Mouse (Mus musculus) spleen, postnatal 10 days (tissue): Measurements from ENCODE around the gene Orm1.

Source experiments
- DNase-seq, 2 experiments: peaks; one replicate each; pipeline ENCODE4 v3.0.0; 2021 to 2022; ENCODE audit warnings: low spot score in 2 of 2

The Orm1 gene

DNA sequence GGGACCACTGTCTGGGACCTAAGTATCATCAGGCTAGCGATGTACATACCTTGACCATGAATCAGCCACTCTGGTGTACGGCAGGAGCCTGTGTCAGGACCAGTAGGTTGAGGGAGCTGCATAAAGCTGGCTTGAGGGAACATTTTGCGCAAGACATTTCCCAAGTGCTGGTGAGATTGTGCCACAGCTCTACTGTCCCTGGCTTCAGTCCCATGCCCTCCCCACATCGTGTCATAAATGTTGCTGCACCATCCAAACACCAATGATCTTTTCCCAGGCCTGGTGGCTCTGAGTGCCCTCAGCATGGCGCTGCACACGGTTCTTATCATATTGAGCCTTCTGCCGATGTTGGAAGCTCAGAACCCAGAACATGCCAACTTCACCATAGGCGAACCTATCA lies at the start of gene Orm1:
Orm1 (plus strand) TSS at position 266 of the 400 bp plus-strand sequence.
- no peak for DNase-seq

DNA sequence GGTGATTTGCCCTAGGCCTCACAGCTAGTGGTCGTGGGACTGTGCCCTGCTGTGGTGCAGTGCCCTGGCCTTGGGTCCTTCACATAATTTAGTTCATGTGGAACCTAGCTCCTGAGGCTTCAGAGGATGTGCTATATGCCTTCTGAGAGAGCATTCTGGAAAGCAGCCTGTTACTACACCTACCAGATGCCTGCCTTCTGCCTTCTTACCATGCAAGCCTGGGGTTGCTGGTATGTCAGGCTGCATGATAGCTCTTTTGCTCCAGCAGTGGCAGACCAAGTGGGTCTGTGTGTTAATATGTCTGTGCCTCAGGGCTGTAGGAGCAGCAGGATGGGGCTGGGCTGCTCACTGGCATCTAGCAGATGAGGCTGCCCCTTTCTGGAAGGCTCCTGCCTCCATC lies 48.7 kb upstream of the Orm1 start:
- no peak for DNase-seq

DNA sequence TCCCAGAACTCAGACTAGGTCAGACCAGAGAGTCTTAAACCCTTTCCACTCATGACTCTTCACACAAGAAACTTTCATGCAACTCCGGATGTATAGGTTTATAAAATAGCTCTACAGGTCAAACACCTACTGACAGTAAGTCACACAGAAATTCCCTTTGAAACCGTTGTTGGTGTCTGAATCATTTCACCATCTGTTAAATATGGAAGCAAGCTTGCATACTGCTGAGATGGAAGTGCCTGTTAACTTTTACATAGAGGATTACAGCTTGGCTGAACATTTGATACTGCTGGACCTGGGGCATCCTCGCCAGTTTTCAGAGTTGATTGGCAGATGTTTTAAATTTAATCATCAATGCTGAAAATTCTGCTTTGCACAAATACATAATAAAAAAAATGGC lies 48.1 kb upstream of the Orm1 start:
- DNase-seq = no peak

DNA sequence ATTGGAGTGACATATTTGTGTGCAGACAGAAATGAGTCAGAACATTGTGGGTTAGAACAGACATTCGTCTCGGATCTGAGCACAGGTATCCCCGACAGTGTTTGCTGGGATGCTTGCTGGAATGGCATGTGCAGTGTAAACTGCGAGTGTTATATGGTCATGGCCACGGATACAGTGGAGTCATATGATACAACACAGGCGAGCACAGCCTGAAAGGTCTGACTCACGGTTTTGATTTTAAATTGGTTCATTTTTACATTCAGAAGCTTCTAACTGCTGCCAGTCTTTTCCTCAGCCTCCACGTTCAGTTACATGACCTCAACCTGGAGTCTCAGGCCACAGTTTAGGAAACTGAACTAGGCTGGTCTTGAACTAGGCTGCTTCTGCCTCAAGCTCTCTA lies 47.5 kb upstream of the Orm1 start:
- DNase-seq = no peak

DNA sequence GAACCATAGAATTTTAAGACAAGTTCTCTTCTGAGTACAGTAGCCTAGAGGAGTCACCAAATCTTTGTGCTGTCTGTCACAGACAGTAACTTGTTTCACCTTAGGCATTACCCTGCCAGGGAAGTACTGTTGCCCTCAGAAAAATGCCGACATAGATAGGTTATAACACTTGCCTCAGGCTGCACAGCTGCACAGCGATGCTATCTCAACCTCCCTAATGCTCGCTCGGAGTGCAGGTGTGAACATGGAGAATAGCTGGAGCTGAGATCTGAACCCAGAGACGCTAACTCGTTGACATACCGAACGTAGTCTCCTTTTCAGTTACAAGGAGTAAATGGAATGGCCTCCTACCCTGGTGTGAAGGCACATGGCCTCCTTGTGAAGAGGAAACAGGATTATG lies 46.2 kb upstream of the Orm1 start:
- DNase-seq = no peak

DNA sequence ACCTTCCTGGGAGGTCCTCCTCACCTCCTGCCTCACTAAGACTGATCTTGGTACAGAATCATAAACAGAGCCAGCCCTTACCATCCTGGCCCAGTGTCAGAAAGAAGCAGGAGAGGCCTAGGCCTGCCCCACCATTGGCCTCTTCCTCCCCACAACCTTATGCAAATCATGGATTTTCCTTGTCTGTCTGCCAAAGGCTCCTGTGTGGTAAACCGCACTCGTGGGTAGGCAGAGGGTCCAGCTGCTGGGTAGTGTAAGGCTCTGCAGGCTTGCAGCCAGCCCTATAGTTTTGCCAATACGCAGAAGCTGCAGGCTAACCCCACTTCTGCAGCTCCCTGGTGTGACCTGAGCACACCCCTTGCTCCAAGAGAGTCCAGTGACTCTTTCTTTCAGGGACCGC lies 41.7 kb upstream of the Orm1 start:
- no peak for DNase-seq

DNA sequence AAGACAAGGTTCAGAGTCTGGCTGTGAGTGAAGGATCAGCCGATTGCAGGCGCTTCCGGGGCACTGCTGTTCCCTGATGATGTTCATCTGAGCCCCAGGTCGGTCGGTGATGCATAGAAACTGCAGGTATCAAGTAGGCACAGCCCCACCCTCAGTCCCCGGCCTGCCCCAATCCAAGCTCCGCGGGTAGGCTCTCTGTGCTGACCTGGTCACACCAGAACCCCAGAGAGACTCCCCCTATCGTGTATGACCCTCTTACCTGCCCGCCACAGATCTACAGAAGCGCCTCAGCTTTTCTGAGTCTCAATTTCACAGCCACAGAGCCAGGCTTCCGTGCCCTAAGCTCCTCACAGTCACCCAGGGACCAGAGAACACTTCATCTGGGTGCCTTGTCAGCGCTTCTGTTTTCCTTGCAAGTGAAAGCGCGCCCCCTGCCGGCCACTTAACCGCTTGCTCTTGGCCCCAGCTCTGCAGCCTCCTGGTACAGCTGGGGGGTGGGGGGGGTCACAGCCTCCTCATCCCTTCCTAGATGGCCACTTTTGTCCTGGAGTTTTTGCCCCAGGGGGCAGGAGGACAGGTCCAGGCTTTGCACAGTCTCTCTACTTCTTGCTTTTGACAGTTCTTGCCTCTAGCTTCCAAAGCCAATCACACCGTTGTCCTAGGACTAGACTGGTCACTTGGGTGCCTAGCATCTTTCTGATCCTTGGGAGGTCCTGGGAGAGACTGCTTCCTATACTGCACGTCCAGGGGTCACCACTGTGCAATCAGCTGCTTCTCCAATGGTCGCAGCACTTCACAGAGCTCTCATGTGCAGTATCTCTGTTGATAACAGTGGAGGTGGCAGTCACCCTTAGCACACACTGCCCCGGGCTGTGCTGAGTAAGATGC lies 36.9 kb upstream of the Orm1 start:
- peak; percentile 63 to 89 for DNase-seq

DNA sequence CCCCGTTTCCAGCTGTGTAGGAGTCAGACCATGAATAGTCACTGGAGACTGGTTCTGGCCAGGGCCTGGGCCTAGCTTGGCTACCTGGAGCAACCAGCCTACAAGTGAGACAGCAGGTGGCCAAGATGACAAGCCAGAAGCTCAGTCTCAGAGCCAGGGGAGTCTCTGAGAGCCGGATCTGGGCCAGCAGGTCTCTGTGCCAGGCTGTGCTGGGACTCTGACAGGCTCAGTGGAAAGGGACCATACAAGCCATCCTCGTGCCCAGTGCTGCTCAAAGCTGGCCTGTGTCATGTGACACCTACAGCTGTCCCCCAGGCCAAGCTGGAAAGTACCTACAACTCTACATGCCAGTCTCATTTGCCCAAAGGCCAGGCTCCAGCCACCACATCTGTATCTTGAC lies 36.0 kb upstream of the Orm1 start:
- no peak for DNase-seq

DNA sequence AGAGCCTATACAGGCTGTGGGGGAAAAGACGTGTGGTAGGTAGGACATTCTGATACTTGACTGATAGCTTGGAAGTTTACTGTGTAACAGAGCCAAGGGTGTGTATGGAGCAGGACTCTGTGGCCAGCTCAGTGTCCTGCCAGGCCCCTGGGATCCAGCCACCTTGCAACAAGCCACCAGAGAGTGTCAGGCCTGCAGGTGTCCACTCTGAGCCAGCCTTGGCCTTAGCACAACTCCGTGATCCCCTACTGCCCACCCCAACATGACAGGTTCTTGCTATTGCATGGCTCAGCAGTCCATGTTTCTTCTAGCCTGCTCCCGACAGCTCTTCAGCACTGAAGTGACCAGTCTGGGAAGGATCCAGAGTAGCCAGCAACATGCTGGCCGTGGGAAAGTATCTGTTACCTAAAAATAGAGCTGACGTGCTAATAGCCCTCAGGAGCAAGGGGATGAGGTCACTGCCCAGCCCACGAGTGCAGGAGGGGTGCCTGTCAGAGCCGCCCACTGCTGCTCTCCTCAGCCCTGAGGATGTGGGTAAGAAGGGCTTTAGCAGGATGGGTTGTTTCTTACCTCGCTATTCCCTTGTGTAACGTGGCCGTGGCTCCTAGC lies 34.0 kb upstream of the Orm1 start:
- DNase-seq = no peak

DNA sequence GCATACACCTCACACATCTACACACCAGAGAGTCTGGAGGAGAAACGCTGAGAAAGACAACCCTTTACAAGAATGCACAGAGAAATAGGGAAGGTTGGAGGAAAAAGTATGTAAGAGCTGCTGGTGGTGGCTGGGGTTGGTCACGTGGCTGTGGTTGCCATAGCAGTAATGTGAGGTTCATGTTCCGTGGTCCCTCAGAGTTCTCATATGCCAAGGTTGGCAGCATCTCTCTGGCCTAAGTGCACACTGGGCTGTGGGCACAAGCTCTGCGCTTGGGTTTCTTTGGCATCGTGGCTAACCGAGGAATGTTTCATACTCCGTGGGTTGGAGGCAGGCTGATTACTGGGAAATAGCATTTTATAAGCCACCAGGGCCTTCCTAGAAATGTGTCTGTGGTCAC lies 32.9 kb upstream of the Orm1 start:
- no peak for DNase-seq

DNA sequence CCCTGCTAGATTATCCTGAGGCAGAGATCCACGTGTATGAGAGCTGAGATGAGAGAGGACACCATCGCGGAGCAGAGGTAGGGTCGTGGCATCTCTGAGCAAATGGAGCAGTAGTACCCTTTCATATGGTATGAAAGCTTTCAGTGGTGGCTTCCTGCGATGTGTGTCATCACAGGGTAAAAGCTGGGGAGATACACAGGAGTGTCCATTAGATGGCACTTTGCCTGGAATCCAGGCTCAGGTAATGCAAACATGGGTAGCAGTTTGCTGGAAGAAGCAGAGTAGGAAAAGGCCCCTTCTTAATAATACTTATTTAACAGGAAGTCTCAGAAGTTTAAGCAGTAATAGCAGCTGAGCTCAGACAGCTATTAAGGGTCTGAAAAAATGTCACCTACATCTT lies 30.3 kb upstream of the Orm1 start:
- no peak for DNase-seq

DNA sequence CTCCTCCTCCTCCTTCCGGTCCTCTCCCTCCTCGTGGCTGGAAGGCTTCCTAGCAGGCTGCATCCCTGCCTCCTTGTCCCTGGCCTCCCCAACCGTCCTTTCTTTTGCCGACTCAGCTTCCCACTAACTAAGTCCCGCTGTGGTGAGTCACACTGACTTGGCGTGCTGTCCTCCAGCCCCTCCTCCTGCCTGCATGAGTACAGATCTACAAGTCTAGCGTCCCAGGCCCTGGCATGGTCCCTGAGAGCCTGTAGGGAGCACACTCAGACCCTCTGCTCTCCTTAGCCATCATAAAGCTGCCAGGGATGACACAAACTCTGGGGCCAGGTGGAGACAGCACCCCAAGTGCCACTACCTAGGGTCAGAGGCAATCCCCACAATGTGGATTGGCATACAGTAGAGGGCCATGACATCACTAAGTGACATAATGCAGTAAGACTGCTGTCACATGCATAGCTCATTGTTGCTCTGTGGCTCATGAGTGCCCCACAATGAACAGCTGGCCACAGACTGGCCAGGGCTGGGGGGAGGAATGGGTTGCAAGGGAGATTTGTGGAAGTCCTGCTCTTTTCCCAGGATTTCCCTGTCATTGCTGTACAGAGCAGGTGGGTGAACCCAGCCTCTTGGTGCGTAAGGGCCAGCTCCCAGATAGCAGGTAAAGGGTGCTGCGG lies 28.1 kb upstream of the Orm1 start:
- DNase-seq = no peak

DNA sequence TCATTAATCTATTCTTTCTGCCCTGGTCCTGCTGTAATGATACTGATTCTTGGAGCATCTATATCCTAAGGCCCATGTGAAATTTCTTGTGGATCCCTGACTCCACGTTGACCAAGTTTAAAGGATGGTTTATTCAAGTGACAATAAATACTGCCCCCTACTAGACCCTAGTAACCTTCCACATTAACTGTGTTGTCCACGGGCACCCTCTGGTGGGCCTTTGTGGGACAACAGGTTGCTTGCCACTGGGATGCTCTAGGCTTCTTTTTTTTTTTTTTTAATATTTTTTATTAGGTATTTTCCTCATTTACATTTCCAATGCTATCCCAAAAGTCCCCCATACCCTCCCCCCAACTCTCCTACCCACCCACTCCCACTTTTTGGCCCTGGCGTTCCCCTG lies 24.8 kb upstream of the Orm1 start:
- peak; percentile 31 to 74 for DNase-seq

DNA sequence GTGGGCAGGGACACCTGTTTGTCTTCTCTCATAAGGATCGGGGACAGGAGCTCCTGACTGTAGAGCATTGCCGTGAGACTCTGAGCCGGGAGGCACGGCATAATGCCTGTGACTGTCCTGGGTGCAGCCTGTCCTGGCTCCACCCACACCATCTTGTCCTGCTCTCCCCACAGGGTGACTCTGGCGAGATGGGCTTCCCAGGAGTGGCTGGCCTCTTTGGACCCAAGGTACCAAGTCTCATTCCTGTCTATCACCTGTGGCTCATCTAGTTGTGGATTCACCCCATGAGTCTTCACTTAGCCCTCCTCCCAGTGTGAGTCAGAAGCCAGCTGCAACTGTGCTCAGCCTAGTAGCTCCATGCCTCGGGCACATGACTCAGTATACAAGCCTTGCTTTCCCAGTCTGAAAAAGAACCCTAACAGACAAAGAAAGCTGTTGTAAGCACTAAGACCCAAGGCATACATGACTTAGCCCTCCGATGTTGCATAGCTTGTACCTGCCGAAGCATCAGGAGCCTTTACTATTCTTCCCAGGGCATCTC lies 21.0 kb upstream of the Orm1 start:
- DNase-seq = no peak

DNA sequence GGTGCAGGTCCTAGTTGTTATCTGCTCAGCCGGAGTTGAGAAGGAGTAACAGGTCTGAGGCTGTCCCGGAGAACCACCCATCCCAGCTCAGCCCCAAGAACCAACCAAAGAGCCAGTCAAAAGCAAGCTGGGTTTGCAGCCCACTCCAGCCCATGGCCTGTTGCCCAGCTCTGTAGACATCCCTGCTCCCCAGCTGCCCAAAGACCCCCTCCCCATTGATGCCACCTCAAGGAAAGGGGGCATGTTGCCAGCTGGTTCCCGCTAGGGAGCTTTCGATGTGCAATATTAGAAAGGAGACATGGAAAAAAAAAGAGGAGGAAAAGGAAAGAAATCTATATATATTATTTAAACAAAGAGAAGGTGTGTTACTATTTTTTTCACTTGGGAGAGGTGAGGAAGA lies 11.0 kb upstream of the Orm1 start:
- no peak for DNase-seq

DNA sequence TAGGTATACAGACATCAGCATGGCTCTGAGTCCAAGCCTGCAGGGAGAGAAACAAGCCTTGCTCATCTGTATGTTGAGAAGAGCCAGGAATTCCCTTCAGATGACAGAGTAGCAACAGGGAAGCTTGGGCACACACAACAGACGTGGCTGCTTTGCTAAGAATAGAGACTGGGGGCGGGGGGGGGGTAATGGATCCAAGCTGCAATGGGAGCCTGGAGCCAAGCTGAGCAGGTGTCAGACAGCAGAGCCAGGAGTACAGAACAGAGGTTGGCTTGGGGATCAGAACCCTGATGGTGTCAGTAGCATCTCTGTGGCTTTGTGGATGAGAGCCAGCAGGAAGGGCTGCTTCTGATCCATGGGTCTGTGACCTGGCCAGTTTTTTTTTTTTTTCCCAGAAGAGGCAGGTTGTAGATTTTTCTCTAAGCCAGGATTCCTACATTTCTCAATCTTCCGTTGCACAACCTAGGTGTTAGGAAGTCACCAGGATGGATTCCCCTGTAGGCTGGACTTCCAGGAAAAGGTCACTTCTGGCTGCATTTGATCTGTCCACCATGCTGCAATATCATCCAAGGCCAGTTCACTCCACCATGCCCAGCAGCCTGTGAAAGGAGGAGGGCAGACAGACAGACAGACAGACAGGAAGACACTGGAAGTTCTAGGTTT lies 5.8 kb upstream of the Orm1 start:
- DNase-seq = no peak

DNA sequence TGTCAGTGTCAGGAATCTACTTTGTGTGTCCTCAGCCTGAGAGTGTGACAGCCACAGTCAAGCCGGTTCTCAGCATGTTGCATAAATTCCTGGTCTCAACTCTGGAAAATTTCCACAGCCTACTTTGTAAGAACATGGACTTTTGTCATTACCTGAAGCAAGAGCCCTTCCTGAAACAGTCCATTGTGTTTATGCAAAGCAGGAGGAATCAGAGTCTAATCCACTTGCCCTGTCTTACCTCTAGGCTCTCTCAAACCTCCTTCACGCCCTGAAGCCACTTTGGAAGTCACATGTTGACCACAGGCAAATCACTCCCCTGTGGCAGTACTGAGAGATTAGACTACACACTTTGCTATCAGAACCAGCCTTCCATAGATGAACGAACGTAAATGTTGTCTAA lies 1.9 kb upstream of the Orm1 start:
- DNase-seq = no peak

DNA sequence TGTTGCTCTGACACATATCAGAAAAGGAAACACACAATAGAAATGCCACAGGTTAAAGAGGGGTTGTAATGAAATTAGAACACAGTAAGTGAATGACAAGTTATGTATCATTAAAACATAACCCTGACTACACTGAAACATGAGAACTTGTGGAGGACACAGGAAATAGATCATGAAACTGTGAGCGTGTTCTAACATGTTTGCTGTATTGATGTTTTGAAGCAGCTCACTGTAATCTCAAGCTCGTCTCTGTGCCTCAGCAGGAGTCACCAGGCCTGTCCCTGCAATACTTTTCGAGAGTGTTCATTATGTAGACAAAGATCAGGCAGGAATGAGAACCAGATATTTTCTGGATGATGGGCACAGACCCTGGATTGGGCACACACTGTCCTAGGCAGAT lies 752 bp upstream of the Orm1 start:
- no peak for DNase-seq

DNA sequence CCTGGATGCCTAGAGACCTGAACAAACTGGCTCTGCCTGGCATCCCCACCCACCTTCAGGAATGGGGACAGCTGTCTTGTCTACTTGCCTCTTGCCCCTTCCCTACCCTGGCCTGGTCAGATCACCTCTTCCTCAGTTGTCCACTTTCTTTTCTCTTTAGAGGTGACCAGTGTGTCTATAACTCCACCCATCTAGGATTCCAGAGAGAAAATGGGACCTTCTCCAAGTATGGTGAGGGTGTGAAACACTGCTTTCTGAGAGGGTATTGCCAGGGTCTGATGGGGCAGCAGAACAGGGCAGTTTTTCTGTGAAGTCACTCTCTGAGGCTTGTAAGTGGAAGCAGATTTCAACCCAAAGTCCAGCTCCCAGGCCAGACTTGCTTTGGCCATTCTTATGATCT lies 901 bp downstream of the Orm1 start:
- DNase-seq = no peak

DNA sequence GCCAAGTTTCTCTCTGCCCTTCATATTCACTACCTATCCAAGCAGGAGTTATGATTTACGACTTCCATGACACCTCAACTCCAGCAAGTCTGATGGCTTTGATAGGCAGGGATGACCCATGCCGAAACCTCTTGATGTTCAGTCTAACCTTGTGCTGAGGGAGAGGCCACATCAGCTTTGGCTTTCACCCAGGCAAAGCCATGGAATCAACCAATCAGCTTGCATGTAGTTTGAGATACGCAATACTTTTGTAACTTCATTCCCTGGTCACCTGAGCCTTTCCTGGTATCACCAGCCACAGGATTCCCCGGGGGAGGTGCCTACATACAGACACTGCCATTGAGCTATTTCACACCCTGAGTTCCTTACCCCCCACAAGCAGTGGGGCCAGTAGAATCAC lies 2.3 kb downstream of the Orm1 start:
- no peak for DNase-seq

DNA sequence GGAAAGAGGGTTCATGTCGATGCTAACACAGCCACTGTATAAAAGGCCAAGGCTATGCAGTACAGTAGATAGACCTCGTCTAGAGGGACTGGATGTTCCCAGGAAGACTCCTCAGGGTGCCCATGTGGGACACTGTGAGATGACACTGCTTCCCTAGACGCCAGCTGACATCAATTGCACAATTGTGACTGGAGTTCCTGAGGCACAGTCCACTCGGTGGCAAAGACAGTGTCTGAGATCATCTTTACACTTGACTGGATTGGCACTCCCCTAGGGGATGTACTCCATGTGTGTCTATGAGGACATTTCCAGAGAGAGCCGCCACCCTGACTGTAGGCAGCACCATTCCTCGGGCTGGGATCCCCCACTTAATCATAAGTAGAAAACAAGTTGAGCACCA lies 4.2 kb downstream of the Orm1 start:
- DNase-seq = no peak
